Mouse (Mus musculus) embryonic fibroblast, embryonic 13.5 days (primary cell): Measurements from ENCODE around the gene Tsc22d2.

Experiments used
- CTCF ChIP-seq: IDR thresholded peaks from 2 replicates; pipeline ENCODE4 v1.5.1; 2011; ENCODE audit warnings: mild to moderate bottlenecking, control low read depth, low read length, moderate library complexity, borderline replicate concordance; ENCODE audit not compliant: insufficient read depth
- POLR2A ChIP-seq: IDR thresholded peaks from 2 replicates; pipeline ENCODE4 v1.6.1; 2011; ENCODE audit warnings: low read depth, mild to moderate bottlenecking, control low read depth, low read length, moderate library complexity

GRCm38 (mm10) chr3:58398541-58398940 is 16.0 kb upstream of the Tsc22d2 start:
- TF ChIP-seq POLR2A (no peak), CTCF (no peak)
